Mouse (Mus musculus) embryonic fibroblast, embryonic 13.5 days (primary cell): ENCODE data around the gene Ssbp2.

Experiments used
- CTCF ChIP-seq: IDR thresholded peaks from 2 replicates; pipeline ENCODE4 v1.5.1; 2011; ENCODE audit warnings: mild to moderate bottlenecking, control low read depth, low read length, moderate library complexity, borderline replicate concordance; ENCODE audit not compliant: insufficient read depth
- POLR2A ChIP-seq: IDR thresholded peaks from 2 replicates; pipeline ENCODE4 v1.6.1; 2011; ENCODE audit warnings: low read depth, mild to moderate bottlenecking, control low read depth, low read length, moderate library complexity

DNA sequence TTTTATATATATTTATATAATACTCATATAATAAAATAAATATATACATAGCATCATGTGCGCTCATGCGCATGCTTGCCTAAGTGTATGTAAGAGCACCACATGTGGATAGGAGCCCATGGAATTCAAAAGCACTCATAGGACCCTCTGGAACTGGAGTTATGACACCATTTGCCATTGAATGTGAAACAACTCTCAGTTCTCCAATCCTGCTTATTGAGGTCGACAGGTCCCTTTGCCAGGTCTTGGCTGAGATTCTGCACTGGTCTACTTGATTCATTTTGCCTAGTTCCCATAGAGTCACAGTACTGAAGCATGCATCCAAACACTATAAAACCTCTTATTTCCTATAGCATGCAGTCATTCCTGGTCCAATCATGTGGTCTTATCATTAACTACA is 221.4 kb downstream of the Ssbp2 start:
- no peak for TF ChIP-seq CTCF
- no peak for TF ChIP-seq POLR2A
